Mouse (Mus musculus): ENCODE measurements at regions not wholly inside any gene's neighbourhood (a gene's known extent, or its start where the extent isn't known, plus 50 kb on each side); places are given as distances from the start of the nearest gene placed in this dataset.

GRCm38 (mm10) chr19:44669535-44669958, 86.3 kb upstream of the Pax2 start:
- TF ChIP-seq EP300 (IDR thresholded peaks at IDR 0.05; ENCODE audit: low read depth) (no peak), CTCF (IDR thresholded peaks at IDR 0.05; ENCODE audit: low read depth) (no peak)
- no peak overlapping the region for H3K4me2 ChIP-seq (ENCODE audit: low read depth)
- no peaks in the 10 kb centered on the region for H3K4me1 ChIP-seq (replicated peaks; ENCODE audit: control insufficient read depth in 2 of 2, insufficient read depth in 2 of 2, low read length in 1 of 2)
- peaks cover 64% of the 10 kb centered on the region for H3K27me3 ChIP-seq (ENCODE audit: control insufficient read depth, insufficient read depth, low read length)
- WGBS (ENCODE audit: insufficient replicate concordance) = 3% methylated on average over 10 of the region's 14 CpGs
- H3K9ac ChIP-seq (replicated peaks) = no peak overlapping the region
- no peak for DNase-seq (ENCODE audit: low read depth in 3 of 3, low spot score in 3 of 3)
- no peak overlapping the region for H3K4me3 ChIP-seq (ENCODE audit: insufficient read depth in 1 of 2, low read depth in 2 of 2, low read length in 2 of 2)
- no peak for ATAC-seq (ENCODE audit: insufficient read depth)
- H3K9me3 ChIP-seq (ENCODE audit: control insufficient read depth, low read length) = no peaks in the 10 kb centered on the region
- no peak overlapping the region for H3K27ac ChIP-seq
- H3K36me3 ChIP-seq (replicated peaks; ENCODE audit: control insufficient read depth, insufficient read depth, low read depth) = no peaks in the 10 kb centered on the region

DNA sequence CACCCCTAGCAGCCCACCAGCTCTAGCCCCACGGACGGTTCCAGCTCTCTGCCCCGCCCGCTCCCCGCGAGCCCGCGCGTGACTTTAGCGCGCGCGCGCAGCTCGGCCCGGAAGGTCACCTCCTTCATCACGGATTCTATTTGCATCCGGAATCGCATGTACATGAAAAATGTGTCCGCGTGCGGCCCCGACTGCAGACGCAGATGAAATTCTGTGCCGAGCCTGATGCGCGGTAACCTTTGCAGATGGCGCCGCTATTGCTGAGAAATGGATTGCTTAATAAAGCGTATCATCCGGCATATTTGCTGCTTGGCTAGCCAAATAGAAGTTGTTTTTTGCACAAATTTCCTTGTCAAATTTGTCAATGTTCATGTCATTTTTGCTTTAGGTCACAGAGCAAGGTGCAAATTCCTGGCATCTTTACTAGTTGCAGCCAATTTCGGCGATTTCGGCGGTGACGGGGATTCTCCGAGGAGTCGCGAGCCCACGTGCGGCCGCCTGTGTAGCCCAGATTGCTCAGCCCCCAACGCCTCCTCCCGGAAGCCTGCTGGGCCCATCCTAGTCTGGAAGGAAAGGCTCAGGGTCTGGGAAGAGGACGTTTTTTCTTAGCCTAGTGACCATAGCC, 81.1 kb upstream of the Pax2 start:
- no peaks in the 10 kb centered on the region for H3K9me3 ChIP-seq (ENCODE audit: control insufficient read depth, low read length)
- no peak overlapping the region for H3K4me3 ChIP-seq (ENCODE audit: insufficient read depth in 1 of 2, low read depth in 2 of 2, low read length in 2 of 2)
- ATAC-seq (ENCODE audit: insufficient read depth) (no peak), DNase-seq (ENCODE audit: low read depth in 3 of 3, low spot score in 3 of 3) (no peak)
- TF ChIP-seq CTCF (IDR thresholded peaks at IDR 0.05; ENCODE audit: low read depth) = no peak
- no peak for TF ChIP-seq EP300 (IDR thresholded peaks at IDR 0.05; ENCODE audit: low read depth)
- no peaks in the 10 kb centered on the region for H3K4me1 ChIP-seq (replicated peaks; ENCODE audit: control insufficient read depth in 2 of 2, insufficient read depth in 2 of 2, low read length in 1 of 2)
- H3K27ac ChIP-seq = no peak overlapping the region
- H3K27me3 ChIP-seq (ENCODE audit: control insufficient read depth, insufficient read depth, low read length) = peaks cover 75% of the 10 kb centered on the region
- H3K9ac ChIP-seq (replicated peaks) = no peak overlapping the region
- no peak overlapping the region for H3K4me2 ChIP-seq (ENCODE audit: low read depth)
- WGBS (ENCODE audit: insufficient replicate concordance) = 9% methylated on average over 45 of the region's 45 CpGs
- no peaks in the 10 kb centered on the region for H3K36me3 ChIP-seq (replicated peaks; ENCODE audit: control insufficient read depth, insufficient read depth, low read depth)

DNA sequence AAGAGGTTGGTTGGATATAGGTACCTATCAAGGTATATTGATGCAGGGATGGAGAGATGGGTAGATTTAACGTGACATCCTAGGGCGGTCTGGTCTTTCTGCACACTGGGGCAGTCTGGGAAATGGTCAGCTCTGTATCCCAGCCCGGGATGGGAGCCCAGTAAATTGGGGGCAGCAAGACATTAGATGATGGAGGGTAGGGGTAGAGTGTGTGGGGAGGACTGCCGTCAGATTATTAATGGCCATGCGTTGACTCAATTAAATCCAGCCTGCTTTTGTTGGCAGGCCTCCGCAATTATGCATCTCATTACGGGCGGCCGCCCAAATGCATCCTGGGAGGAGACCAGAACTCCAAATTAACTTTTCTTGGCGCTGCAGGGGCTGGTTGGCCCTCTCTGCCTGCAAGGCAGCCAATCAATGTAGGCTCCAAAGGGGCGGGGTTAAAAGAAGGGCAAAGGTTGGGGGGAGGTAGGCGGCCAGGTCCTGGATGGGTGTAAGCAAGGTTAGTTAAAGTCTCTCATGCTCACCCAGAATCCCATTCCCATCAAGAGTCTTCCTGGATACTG, 79.2 kb upstream of the Pax2 start:
- Histone ChIP-seq H3K9ac (replicated peaks) (no peak overlapping the region), H3K27ac (no peak overlapping the region), H3K36me3 (replicated peaks; ENCODE audit: control insufficient read depth, insufficient read depth, low read depth) (no peaks in the 10 kb centered on the region), H3K4me1 (replicated peaks; ENCODE audit: control insufficient read depth in 2 of 2, insufficient read depth in 2 of 2, low read length in 1 of 2) (no peaks in the 10 kb centered on the region), H3K9me3 (ENCODE audit: control insufficient read depth, low read length) (no peaks in the 10 kb centered on the region), H3K4me3 (ENCODE audit: insufficient read depth in 1 of 2, low read depth in 2 of 2, low read length in 2 of 2) (no peak overlapping the region), H3K4me2 (ENCODE audit: low read depth) (no peak overlapping the region), H3K27me3 (ENCODE audit: control insufficient read depth, insufficient read depth, low read length) (peaks cover 68% of the 10 kb centered on the region)
- TF ChIP-seq CTCF (IDR thresholded peaks at IDR 0.05; ENCODE audit: low read depth) (no peak), EP300 (IDR thresholded peaks at IDR 0.05; ENCODE audit: low read depth) (no peak)
- ATAC-seq (ENCODE audit: insufficient read depth) (no peak), DNase-seq (ENCODE audit: low read depth in 3 of 3, low spot score in 3 of 3) (no peak)
- WGBS (ENCODE audit: insufficient replicate concordance) = 6% methylated on average over 12 of the region's 12 CpGs

DNA sequence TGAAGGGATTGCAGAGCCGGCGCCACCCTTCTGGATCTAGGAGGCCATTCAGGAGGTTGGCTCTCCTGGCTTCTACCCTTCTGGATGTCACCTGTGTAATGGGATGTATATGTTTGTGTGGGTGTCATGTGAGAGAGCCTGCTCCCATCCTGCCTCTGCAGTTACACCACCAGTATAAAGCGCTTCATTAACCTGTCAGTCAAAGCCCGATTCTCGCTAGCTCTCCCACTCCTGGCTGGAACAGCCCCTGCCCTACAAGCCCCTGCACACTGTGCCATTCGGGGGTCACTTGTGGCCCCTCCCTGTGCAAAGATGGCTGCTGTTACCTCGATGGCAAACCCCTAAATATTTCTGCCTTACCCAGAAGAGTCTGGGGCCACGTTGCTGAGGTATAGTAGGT, 78.5 kb upstream of the Pax2 start:
- Histone ChIP-seq H3K4me2 (ENCODE audit: low read depth) (no peak overlapping the region), H3K4me1 (replicated peaks; ENCODE audit: control insufficient read depth in 2 of 2, insufficient read depth in 2 of 2, low read length in 1 of 2) (no peaks in the 10 kb centered on the region), H3K27ac (no peak overlapping the region), H3K9me3 (ENCODE audit: control insufficient read depth, low read length) (no peaks in the 10 kb centered on the region), H3K36me3 (replicated peaks; ENCODE audit: control insufficient read depth, insufficient read depth, low read depth) (no peaks in the 10 kb centered on the region), H3K4me3 (ENCODE audit: insufficient read depth in 1 of 2, low read depth in 2 of 2, low read length in 2 of 2) (no peak overlapping the region), H3K9ac (replicated peaks) (no peak overlapping the region), H3K27me3 (ENCODE audit: control insufficient read depth, insufficient read depth, low read length) (peaks cover 65% of the 10 kb centered on the region)
- no peak for DNase-seq (ENCODE audit: low read depth in 3 of 3, low spot score in 3 of 3)
- ATAC-seq (ENCODE audit: insufficient read depth) = no peak
- TF ChIP-seq EP300 (IDR thresholded peaks at IDR 0.05; ENCODE audit: low read depth) (no peak), CTCF (IDR thresholded peaks at IDR 0.05; ENCODE audit: low read depth) (no peak)
- WGBS (ENCODE audit: insufficient replicate concordance) = 42% methylated on average over 8 of the region's 8 CpGs

DNA sequence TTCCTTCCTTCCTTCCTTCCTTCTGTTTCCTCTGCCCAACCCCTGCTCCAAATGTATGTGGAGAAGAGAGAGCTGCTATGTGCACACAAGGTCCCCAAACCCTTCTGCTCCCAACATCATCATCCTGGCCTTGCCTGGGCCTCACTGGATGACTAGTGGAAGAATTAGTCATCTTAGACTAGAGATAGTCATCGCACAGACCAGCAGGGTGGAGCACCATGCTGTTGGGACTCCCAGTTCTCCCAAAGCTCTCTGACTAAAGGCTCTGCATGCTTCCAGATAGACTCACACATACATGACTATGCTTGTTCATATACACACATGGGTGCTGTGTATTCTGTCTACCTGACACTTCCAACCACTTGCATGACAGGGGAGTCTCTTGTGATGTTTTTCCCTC, 77.2 kb upstream of the Pax2 start:
- no peak overlapping the region for H3K4me3 ChIP-seq (ENCODE audit: insufficient read depth in 1 of 2, low read depth in 2 of 2, low read length in 2 of 2)
- H3K27me3 ChIP-seq (ENCODE audit: control insufficient read depth, insufficient read depth, low read length) = peaks cover 65% of the 10 kb centered on the region
- TF ChIP-seq CTCF (IDR thresholded peaks at IDR 0.05; ENCODE audit: low read depth) (no peak), EP300 (IDR thresholded peaks at IDR 0.05; ENCODE audit: low read depth) (no peak)
- ATAC-seq (ENCODE audit: insufficient read depth) (no peak), DNase-seq (ENCODE audit: low read depth in 3 of 3, low spot score in 3 of 3) (no peak)
- H3K4me2 ChIP-seq (ENCODE audit: low read depth) = no peak overlapping the region
- 52% methylated on average over 1 of the region's 1 CpGs for WGBS (ENCODE audit: insufficient replicate concordance)
- no peaks in the 10 kb centered on the region for H3K9me3 ChIP-seq (ENCODE audit: control insufficient read depth, low read length)
- H3K36me3 ChIP-seq (replicated peaks; ENCODE audit: control insufficient read depth, insufficient read depth, low read depth) = no peaks in the 10 kb centered on the region
- H3K27ac ChIP-seq = no peak overlapping the region
- H3K9ac ChIP-seq (replicated peaks) = no peak overlapping the region
- H3K4me1 ChIP-seq (replicated peaks; ENCODE audit: control insufficient read depth in 2 of 2, insufficient read depth in 2 of 2, low read length in 1 of 2) = no peaks in the 10 kb centered on the region

Measured in liver, embryonic 14.5 days (tissue).